Mouse (Mus musculus): ENCODE data around the gene Ctrc. TPM values are rescaled to one million over a fixed set of nuclear protein-coding genes. Genes with fewer than 3 reads are reported as not detected.

The Ctrc gene
- total and polyA plus RNA-seq, 3 experiments, result not detected

DNA sequence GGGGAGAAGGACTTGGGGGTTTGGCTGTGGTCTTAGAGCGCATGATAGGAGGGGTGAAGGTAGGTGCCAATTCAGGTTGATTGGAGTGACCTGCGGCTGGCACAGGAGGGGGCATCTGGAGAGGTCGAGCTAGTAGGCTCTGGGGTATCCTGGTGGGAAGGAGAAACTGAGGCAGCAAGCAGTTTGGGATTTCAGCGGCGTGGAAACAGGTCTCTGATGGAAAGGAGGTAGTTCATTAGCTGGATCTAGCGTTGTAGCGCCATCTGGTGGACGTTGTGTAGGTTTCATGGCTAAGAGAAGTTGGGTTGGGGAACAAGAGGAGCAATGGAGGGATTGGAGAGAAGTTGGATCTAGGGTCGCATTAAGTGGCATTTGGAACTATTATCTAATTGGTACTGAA lies 7.3 kb upstream of the Ctrc start:
- H3K79me2 ChIP-seq (replicated peaks; ENCODE audit: control insufficient read depth, extremely low read depth, insufficient read depth, poor library complexity, severe bottlenecking), result no peaks in the 10 kb centered on the region
- no peak overlapping the region for H3K27ac ChIP-seq (ENCODE audit: insufficient read depth, low read depth)
- dilution Hi-C loops (cut with MboI; ENCODE audit: extremely low pct_ligation_motif_present, extremely low pct_unique_long_range_greater_than_20kb, low sequenced_read_pairs), result no loop called here
- H3K4me3 ChIP-seq (replicated peaks in 1 of 3; ENCODE audit: low read depth in 2 of 3, low read length in 2 of 3, poor library complexity in 1 of 3), result no peak overlapping the region
- H3K27me3 ChIP-seq (replicated peaks), result no peaks in the 10 kb centered on the region
- peak; percentile 67 for TF ChIP-seq SMC3 (IDR thresholded peaks at IDR 0.05; ENCODE audit: low read depth, low read length)
- no peak for TF ChIP-seq ZKSCAN1 (IDR thresholded peaks at IDR 0.05; ENCODE audit: borderline replicate concordance, low read depth, low read length)
- peak; percentile 44 for TF ChIP-seq RAD21 (IDR thresholded peaks at IDR 0.05; ENCODE audit: low read depth, low read length)
- TF ChIP-seq MEF2A (IDR thresholded peaks at IDR 0.05; ENCODE audit: borderline replicate concordance, low read depth, low read length), result no peak
- TF ChIP-seq CTCF (conservative IDR thresholded peaks at IDR 0.05 in 1 of 2, IDR thresholded peaks at IDR 0.05 in 1 of 2; ENCODE audit: low read depth in 2 of 2, low read length in 2 of 2), result peak; percentile 29 to 66; a peak in 2 of 4 replicates
- TF ChIP-seq GABPA (IDR thresholded peaks at IDR 0.05; ENCODE audit: insufficient replicate concordance, low read depth, low read length), result no peak
- H3K4me2 ChIP-seq (ENCODE audit: insufficient read depth, low read depth, poor library complexity, severe bottlenecking), result no peak overlapping the region
- no peaks in the 10 kb centered on the region for H3K9me3 ChIP-seq (replicated peaks; ENCODE audit: low read length)
- in situ Hi-C loops (cut with MboI; ENCODE audit: low pct_ligation_motif_present, low pct_unique_long_range_greater_than_20kb, low sequenced_read_pairs), result no loop called here
- peak; percentile 44 for DNase-seq (ENCODE audit: extremely low read depth)
- H3K36me3 ChIP-seq (replicated peaks in 1 of 2; ENCODE audit: control insufficient read depth in 1 of 2, insufficient read depth in 1 of 2, low read length in 1 of 2), result peaks cover 0 to 10% of the 10 kb centered on the region in 2 experiments
- peaks cover 0 to 14% of the 10 kb centered on the region in 2 experiments; a peak in 2 of 4 replicates for H3K4me1 ChIP-seq (ENCODE audit: control insufficient read depth in 1 of 2, insufficient read depth in 2 of 2)
- H3K9ac ChIP-seq (ENCODE audit: insufficient read depth, low read depth), result no peak overlapping the region

DNA sequence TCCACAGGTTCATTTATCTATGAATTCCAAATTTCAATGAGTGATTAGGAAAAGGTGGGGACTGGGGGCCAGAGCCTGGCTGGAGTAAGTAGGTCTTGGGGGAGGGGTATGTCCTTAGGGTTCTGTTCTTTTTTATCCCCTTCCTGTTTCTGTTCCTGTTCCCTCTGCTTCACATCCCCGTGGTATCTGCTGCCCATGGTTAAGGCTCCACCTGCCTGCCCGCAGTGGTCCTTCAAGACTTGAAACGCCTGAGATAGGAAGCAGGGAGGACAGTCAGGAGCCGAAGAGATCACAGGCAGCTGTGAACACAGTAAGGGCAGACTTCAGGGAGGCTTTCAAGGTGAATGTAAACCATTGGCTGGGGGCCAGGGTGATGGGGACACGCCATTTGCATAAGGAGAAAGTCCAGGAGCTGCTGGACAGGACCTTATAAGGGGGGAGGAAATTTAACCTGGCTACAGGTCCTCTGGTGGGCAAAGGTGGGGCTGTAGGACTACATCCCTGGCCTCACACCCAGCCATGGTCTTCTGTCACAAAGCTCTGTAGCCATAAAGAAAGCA lies 11.5 kb downstream of the Ctrc start:
- Histone ChIP-seq H3K27ac (ENCODE audit: insufficient read depth, low read depth) (no peak overlapping the region), H3K27me3 (replicated peaks) (no peaks in the 10 kb centered on the region), H3K9ac (ENCODE audit: insufficient read depth, low read depth) (no peak overlapping the region), H3K4me1 (ENCODE audit: control insufficient read depth in 1 of 2, insufficient read depth in 2 of 2) (peaks cover 0 to 11% of the 10 kb centered on the region in 2 experiments; a peak in 2 of 4 replicates), H3K4me3 (replicated peaks in 1 of 3; ENCODE audit: low read depth in 2 of 3, low read length in 2 of 3, poor library complexity in 1 of 3) (no peak overlapping the region), H3K4me2 (ENCODE audit: insufficient read depth, low read depth, poor library complexity, severe bottlenecking) (no peak overlapping the region), H3K9me3 (replicated peaks; ENCODE audit: low read length) (no peaks in the 10 kb centered on the region), H3K79me2 (replicated peaks; ENCODE audit: control insufficient read depth, extremely low read depth, insufficient read depth, poor library complexity, severe bottlenecking) (no peaks in the 10 kb centered on the region), H3K36me3 (replicated peaks in 1 of 2; ENCODE audit: control insufficient read depth in 1 of 2, insufficient read depth in 1 of 2, low read length in 1 of 2) (no peaks in the 10 kb centered on the region)
- TF ChIP-seq SMC3 (IDR thresholded peaks at IDR 0.05; ENCODE audit: low read depth, low read length), result no peak
- no peak for TF ChIP-seq IRF4 (IDR thresholded peaks at IDR 0.05; ENCODE audit: low read depth, low read length)
- TF ChIP-seq ETS1 (conservative IDR thresholded peaks at IDR 0.05; ENCODE audit: low read depth, low read length), result no peak
- no peak for TF ChIP-seq POLR2AphosphoS2 (IDR thresholded peaks at IDR 0.05; ENCODE audit: low read depth, low read length)
- no peak for TF ChIP-seq KAT2A (IDR thresholded peaks at IDR 0.05; ENCODE audit: insufficient replicate concordance, low read length)
- no peak for TF ChIP-seq CHD2 (IDR thresholded peaks at IDR 0.05; ENCODE audit: low read length)
- no peak for TF ChIP-seq BHLHE40 (IDR thresholded peaks at IDR 0.05; ENCODE audit: low read depth, low read length)
- no peak for TF ChIP-seq ZKSCAN1 (IDR thresholded peaks at IDR 0.05; ENCODE audit: borderline replicate concordance, low read depth, low read length)
- TF ChIP-seq SIN3A (IDR thresholded peaks at IDR 0.05; ENCODE audit: low read length), result no peak
- TF ChIP-seq ZC3H11A (IDR thresholded peaks at IDR 0.05; ENCODE audit: low read depth, low read length), result no peak
- no peak for TF ChIP-seq E2F4 (IDR thresholded peaks at IDR 0.05; ENCODE audit: insufficient replicate concordance, low read depth, low read length)
- in situ Hi-C loops (cut with MboI; ENCODE audit: low pct_ligation_motif_present, low pct_unique_long_range_greater_than_20kb, low sequenced_read_pairs), result loop anchor here (10.0 kb wide), 1 partner anchor 440 kb away; the partner anchor contains the start of gene Clcnka
- no peak for DNase-seq (ENCODE audit: extremely low read depth)
- dilution Hi-C loops (cut with MboI; ENCODE audit: extremely low pct_ligation_motif_present, extremely low pct_unique_long_range_greater_than_20kb, low sequenced_read_pairs), result no loop called here
